Mouse (Mus musculus) left cerebral cortex, postnatal 10 days (tissue): Measurements from ENCODE around the gene Lig1. TPM values are rescaled to one million over a fixed set of nuclear protein-coding genes. Genes with fewer than 3 reads are reported as not detected.
"Not testable (repeated sequence)": the region's sequence is repeated elsewhere in the genome, so short reads cannot be mapped to it uniquely, and the experiment has no call there.

Experiments used
- DNase-seq, 2 experiments: peaks; one replicate each; pipeline ENCODE4 v3.0.0; 2021 to 2022; ENCODE audit warnings: low spot score in 2 of 2, mixed read lengths in 1 of 2; ENCODE audit errors: extremely low spot score in 1 of 2
- intact Hi-C: fragments of 180-260 bp; cut with DNase I; formaldehyde crosslinking; loops from one replicate; pipeline ENCODE4 v1.15.1; 2025
- total RNA-seq, 2 experiments: library from RNA; stranded (reverse); gene quantifications; 2 replicates each; pipeline ENCODE4 v1.2.3; 2021

The Lig1 gene
- total RNA-seq: 10 to 100 TPM; 12.9 to 15.4 TPM

DNA sequence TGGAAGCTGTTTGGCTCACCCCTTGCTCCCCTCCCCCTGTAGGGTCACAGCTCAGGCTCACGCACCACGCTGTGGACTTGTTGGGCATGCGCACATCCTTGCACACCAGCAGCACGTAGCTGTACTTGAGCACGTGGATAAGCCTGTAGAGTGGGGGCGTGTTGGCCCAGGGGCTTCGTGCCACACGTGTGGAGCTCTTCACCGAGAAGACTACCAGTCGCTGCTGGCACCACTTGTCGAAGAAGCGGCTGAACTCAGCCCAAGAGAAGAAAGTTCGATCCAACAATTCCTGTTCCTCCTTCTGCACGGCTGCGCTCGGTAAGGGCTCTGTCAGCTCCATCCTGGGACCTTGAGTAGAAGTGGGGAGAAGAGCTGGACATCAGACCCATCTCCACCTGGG, at the start of gene Lig1:
Gene Lig1 (plus strand): TSS at position 203 of the 400 bp plus-strand sequence.
- intact Hi-C loops: no loop called here
- DNase-seq: no peak

DNA sequence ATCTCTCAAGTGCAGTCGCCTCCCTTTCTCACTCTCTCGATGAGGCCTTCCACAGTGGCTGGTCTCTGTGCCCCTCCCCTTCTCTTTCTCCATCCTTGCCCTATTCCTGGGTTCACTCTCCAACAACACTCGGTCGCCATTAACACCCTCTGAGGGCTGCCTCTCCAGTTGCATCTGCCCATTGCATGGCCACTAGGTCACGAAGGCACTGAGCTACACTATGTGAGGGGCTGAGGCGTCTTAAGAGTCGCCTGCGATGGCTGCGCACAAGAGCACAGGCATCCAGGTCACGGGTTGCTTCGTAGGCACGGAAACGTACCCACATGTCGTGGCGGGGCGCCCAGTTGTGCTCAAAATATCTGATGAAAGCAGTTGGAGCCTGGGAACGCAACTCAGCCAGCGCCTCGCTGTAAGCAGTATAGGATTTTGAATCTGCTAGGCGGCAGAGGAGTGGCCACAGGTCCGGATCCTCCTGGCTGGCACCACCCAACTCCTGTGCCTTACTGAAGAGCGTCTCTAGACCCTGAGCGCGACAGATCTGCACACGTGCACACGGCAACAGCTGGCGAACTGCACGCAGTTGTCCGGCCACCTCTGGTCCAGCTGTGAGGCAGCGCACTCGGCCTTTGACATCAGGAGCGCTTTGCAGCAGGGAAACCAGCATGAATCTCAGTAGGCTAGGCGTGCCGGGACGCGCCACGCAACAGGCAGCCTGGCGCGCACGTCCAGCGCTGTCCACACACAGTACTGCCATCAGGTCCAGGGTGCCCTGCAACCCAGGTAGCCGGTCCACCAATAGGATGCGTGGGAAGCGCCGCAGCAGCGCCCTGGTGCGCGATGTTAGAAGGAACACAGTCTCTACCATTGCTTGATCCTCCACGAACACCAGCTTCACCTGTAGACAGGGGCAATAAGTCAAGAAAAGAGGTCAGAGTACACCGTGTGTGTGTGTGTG, 16.1 kb upstream of the Lig1 start:
- peak in 1 of 2 experiments; percentile 56 for DNase-seq
- intact Hi-C loops: no loop called here

DNA sequence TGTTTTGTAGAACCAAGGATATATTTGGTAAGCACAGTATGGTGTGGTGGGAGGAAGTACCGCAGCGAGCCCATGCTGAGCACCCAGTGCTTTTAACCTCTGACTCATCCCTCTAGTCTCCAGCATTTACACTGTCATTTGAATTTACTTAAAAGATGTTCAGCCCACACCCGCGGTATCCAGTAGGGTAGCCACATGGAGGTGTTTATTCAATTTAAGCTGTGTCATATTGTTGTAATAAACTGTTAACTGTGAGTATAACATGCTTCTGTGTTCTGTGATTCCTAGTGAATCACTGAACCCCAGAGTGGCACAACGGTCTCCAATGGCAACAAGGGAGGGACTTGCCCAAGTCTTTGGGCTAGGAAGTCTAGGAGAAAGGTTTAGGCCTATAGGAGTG, 13.2 kb upstream of the Lig1 start:
- no peak for DNase-seq
- intact Hi-C loops: no loop called here

DNA sequence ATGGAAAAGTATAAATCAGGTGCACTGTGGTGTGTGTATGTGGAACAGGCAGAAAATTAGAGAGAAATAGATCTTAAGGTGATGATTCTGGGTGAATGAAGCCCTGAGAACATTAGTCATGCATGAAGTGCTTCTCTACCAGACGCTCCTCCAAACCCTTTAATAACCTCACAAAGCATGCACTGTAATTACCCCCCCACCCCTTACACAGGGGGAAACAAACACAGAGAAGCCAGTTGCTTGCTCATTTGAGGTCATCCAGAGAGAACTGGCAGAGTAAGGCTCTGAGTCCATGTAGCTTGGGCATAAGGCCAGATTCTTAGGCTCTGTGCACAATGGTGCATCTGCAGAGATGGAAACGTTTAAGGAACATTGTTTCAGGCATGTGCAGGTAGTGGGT, 12.7 kb upstream of the Lig1 start:
- intact Hi-C loops: no loop called here
- no peak for DNase-seq

DNA sequence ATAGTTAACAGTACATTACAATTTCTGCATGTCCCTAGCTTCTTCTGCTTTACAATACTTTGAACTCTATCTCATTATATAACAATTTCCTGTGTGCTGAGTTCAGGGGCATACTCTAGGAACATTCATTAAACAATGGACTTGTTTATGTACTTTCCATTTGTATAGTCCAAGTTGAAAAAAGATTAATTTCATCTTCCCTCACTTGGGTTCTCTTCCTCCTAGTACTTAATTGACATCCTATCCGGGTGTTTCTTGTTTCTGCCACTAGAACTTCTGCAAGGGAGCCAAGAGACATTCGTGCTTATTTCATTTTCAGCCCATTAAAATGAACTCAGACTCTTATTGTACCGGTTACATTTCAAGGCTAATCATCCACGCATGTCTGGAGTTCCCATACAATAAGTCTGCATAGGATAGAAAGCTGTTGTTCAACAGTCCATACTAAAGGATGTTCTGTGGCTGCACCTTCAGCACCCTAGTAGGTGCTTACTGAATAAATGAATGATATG, 8.3 kb upstream of the Lig1 start:
- intact Hi-C loops: no loop called here
- DNase-seq: no peak

DNA sequence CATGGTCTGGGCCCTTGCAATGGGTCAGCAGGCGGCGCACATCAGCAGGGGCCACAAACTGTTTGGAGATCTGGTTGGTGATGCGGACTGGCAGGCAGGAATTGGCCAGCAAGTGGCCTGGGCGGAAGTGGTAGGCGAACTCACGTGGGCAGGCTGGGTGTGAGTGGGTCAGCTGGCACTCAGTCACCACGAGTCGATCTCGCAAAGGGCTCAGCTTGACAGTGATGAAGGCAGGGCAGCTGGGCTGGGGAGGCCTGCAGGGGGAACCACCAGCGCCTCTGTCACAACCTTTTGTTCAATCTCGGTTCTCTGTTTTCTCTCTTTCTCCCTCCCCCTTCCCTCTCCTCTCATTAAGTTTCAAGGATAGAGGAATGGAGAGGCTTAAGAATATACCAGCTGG, 7.7 kb upstream of the Lig1 start:
- intact Hi-C loops: no loop called here
- DNase-seq: no peak

DNA sequence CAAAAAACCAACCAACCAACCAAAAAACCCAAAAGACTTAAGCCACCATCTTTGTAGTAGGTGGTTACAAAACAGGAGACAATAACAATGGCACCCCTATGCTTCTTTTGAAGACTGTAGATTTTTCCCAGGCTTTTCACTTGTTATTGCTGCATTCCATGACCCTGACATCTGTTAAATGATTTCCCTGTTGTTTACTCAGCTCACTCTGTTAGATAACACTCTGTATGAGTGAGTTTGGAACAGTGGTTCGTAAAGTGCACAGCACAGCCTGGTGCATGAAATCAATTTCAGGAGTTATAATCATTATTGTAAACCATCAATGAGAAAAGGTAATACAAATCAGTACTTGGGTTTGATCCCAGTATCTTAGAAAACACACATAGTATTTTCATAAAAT, 5.4 kb upstream of the Lig1 start:
- no peak for DNase-seq
- intact Hi-C loops: no loop called here

DNA sequence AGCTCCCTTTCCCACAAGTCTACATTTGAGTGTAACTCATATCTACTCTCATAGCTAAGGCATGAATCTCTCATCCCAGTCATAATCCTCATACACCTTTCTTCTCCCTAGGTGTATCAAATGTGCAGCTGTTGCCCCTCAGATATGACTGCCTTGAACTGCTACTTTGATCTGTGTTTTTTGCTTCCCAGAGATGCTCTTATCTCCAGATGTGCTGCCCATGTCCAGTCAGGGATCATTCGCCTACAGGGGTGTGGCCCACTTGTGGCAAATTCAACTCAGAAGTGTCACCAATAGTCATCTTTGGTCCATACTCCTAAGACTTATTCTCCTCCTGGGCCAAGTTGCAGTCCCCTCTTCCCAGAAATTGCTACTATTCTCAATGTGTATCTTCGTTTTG, 750 bp downstream of the Lig1 start:
- DNase-seq: no peak
- intact Hi-C loops: no loop called here

DNA sequence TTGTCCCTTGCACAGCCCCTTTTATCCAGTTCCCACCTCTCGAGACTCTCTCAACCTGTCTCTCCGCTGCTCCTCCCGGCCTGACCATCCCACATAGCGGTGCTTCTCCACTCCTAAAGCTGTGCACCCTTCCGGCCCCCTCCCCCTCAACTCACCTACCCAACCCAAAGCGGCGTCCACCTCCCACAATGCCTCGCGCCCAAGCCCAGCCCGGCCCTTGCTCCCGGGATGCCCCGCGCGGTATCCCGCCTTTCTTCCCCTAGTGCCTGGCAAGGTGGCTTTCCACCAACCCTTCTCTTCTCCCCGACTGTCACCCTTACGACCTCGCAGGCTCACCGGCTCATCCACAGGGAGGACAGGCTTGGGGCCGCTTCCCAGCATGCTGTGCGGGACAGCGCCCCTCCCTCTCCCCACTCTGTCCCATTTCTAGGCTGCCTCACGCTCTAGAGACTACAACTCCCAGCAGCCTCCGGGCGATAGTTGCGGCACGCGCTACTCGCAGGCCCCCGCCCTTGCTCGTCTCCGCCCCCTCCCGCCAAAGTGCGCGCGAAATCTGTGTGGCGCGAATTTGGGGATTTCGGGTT, 1.3 kb downstream of the Lig1 start, which contains the start of gene Zswim9:
Gene Zswim9 (minus strand): TSS at position 414 of the 584 bp plus-strand sequence.
- intact Hi-C loops: no loop called here
- peak; percentile 91 to 95 for DNase-seq

DNA sequence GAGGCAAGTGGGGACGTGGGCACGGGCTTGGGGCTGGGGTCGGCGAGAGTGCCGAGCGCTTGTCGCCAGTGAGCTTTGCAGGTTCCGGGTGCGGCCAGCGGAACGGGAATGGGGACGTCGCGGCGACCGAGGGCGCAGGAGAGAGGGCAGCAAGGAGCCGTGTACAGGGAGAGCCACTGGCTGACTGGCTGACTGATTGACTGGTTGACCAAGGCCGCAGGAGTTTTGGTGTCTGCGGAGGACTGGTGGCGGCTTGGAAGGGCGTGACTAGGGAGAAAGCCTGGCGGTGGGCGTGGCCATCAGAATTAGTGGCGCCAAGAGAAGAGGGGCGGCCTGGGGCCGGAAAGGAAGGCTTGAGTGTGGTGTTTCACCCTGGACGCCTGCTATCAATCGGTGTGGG, 1.9 kb downstream of the Lig1 start:
- intact Hi-C loops: not testable (repeated sequence)

DNA sequence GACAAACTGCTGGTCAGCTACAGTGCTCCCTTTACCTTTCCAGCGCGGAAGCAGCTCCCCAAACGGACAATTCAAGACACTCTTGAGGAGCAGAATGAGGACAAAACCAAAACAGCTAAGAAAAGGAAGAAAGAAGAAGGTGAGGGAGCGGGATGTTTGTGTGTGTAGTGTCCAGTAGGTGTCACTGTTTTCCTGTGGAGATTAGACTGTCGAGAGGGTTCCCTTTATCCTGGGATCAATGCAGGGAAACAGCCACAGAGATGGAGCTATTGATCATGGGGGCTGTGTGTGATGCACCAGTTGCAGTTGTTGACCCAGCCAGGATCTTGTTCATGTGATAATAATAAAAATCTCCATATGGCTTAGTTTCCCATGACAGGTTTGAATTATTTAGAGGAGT, 11.5 kb downstream of the Lig1 start:
- intact Hi-C loops: loop anchor here (5.0 kb wide), 2 partner anchors 224 to 231 kb away; no protein-coding TSS in a partner anchor
- DNase-seq: peak in 1 of 2 experiments; percentile 24

More for the DNA sequence above, 1.9 kb downstream of the Lig1 start:
- not testable (repeated sequence) for DNase-seq

DNA sequence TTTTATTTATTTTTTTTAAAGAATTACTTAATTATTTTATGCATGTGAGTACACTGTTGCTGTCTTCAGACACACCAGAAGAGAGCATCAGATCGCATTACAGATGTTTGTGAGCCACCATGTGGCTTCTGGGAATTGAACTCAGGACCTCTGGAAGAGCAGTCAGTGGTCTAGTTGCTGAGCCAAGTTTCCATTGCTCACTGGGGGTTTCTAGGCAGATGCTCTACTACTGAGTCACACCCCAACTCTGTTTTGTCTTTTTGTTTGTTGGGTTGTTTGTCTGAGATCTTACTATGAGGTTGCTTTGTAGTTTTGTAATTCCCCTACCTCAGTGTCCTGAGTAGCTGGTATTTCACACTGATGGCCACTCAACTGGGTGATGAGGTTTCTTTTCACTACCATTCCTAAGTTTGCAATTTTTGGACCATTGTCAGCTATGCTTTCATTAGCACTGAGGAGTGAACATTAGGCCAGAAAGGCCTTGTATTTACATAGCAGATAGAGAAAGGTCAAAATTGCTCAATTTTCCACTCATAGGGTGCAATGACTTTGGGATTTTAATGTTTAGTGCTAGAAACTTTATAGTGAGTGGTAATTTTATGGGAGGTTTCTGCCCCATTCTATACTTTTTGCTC, 13.1 kb downstream of the Lig1 start:
- intact Hi-C loops: no loop called here
- no peak for DNase-seq

DNA sequence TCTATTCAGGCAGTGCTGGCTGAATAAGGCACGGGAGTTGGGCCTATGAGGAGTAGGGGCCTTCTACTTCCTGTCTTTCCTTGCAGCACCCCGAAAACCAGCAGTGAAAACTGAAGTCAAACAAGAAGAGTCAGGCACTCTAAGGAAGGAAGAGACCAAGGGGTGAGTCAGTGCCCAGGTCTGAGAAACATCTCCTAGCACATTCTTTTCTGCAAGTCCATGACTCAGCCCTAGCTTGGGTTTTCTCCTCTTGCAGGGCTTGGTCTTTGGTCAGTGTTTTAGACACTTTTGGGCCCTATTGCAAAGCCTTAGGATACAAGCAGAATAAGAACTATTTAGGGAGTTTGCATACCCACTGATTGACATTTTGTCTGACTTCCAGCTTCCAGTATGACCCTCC, 14.3 kb downstream of the Lig1 start:
- intact Hi-C loops: no loop called here
- no peak for DNase-seq

DNA sequence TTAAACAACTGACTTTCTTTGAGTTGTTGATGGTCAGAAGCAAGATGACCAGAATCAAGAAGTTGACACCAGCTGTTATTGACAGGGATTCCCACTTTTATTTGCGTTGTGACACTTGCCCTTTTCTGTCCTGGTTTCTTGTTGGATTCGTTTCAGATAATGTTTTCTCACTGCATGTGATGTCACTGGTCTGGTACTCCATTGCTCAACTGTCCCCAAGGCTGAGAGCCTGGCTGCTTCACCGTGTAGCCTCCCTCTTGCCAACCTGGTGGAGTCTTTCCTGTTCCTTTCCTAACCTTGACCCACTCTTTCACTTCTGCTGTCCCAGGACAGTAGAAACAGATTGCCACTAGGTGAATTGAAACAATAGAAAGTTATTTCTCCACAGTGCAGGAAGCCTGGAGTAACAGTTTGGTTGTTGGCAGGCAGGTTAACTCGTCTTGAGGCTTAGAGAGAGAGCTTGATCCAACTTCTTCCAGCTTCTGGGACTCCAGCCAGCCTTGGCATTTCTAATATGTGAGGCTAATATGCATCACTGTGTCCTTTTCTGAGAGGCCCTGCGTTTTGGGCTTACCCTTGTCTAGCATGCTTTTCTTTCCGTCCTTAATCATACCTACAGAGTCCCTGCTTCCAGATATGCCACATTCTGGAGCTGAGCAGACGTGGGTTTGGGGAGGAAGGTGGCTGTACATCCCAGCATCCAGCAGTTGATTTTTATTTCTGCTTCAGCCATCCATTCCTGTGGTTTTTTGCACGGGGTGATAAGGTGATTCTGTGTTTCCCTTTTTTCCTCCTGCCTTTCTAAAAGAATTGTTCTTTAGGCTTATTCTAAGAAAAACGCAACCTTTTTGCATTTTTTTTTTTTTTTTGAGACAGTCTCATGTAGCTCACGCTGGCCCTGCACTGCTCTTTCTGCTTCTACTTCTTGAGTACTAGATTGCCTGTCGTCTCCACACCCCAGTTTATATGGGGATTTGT, 17.1 kb downstream of the Lig1 start:
- intact Hi-C loops: no loop called here
- DNase-seq: no peak

DNA sequence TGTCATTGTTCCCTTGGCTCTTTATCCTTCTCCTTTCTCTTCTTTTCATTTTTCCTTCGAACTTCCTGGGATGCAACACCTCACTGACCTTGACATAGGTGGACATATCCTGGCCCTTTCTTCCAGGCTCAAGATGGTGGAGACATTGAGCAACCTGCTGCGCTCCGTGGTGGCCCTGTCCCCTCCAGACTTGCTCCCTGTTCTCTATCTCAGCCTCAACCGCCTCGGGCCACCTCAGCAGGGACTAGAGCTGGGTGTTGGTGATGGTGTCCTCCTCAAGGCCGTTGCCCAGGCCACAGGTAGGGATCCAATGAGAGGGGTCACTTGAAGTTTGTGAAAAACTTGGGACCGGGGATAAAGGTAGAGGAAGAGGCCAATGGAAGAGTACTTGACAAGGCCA, 18.2 kb downstream of the Lig1 start:
- no peak for DNase-seq
- intact Hi-C loops: no loop called here

DNA sequence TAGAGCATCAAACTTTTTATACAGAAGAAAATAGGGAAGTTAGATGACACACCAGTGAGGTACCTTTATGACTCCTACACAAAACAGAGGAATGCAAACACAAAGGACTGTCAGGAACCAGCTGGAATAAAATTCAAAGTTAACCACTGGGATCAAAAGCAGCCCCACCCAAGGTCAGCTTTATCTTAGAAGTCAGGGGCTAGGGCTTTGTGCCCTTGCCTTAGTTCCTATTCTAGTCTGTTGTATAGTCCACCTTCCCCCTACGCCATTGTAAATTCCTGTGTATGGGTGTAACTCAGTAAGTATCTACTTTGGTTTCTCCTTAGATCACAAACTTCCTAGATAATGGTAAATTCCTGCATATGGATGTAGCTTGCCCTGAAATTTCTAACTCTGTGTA, 20.6 kb downstream of the Lig1 start:
- intact Hi-C loops: no loop called here
- DNase-seq: no peak

DNA sequence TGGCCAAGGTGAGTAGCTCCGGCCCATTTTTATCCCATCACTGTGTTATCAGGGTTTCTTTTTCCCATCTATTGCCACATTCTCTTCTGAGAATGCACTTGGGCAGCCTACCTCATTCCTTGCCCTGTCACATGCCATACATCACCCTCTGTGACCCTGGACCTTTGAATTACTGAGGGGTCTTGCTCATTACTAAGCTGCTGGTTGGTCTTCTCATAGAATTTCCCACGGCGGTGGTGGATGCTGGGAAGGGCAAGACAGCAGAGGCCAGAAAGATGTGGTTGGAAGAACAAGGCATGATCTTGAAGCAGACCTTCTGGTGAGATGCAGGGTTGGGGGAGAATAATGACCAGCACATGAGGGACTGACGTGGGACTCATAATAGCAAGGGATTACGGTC, 21.7 kb downstream of the Lig1 start:
- intact Hi-C loops: no loop called here
- DNase-seq: no peak

DNA sequence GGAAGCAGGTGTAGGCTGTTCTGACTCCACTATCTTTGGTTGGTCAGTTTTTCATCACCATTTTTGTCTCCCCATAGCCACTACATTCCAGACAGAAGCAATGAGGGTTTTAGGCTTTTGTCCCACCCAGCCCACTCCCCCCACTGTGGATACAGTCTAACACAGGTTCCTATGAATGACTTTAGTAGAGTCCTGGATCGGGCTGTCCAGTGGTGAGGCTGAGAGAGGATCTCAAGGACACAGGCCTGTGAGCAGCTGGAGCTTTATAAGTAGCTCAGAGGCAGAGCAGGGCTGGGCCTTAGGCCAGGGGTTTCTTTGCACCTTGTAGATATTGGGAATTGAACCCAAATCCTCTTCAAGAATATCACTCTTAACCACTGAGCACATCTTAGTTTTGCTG, 24.6 kb downstream of the Lig1 start:
- no peak for DNase-seq
- intact Hi-C loops: loop anchor here (5.0 kb wide), 1 partner anchor 211 kb away; no protein-coding TSS in a partner anchor
